Mouse (Mus musculus): ENCODE measurements around the gene Hnrnpm. TPM values are rescaled to one million over a fixed set of nuclear protein-coding genes. Genes with fewer than 3 reads are reported as not detected.
A peak's percentile ranks its signal among the peaks of the same experiment; 100 is the strongest.
"Not testable (repeated sequence)": the region's sequence is repeated elsewhere in the genome, so short reads cannot be mapped to it uniquely, and the experiment has no call there.

Gene Hnrnpm
- 10 to 100 TPM; 37.6 to 69.2 (median 57.2) TPM for total RNA-seq (2022)

DNA sequence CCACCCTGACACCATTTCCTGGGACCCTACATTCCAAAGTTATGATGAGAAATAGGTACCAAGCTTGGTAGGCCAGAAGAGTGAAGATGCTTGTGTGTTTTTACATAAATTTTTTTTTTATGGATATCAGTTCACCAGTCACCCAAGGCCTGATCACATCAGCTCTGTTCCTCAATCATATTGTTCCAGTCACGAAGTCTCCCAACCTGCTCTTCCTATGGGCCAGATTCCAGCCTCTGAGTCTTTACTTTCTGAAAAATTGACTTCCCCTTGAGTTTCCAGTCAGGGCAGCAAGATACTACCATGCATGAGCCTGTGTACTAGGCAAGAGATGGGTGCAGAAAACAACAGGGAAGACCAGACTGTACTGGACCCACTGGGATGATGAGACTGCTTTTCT lies at the start of gene Hnrnpm:
Gene Hnrnpm, minus strand, starts transcription at position 101 of the 400 bp plus-strand sequence.
- DNase-seq (ENCODE audit: low spot score in 2 of 2) = no peak

GRCm38 (mm10) chr17:33733526-33733925 lies 46.9 kb upstream of the Hnrnpm start:
- not testable (repeated sequence) for DNase-seq (ENCODE audit: low spot score in 2 of 2)

DNA sequence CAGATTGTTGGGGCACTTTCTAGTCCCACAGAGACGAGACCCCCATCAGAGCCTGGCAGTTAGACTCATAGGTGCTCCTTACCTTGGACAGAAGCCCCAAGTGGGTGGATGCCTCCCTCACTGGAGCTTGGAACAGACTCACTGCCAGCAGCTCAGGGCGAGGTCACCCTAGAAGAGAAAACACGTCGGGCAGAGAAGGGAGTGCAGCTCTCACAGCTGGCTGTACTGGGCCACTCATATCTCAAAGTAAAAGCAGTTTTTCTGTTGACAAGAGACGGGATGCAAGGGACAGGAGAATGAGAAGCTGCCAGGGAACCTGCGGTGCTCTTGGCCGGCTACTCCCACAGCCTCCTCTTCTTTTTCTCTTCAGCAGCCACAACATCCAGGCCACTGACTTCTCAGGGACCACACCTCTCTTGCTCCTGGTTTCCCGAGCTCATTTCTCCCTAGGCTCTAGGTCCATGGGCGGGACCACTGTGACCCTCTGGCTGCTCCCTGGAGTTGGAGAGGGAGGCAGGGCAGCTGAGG lies 46.0 kb upstream of the Hnrnpm start:
- not testable (repeated sequence) for DNase-seq (ENCODE audit: low spot score in 2 of 2)

GRCm38 (mm10) chr17:33729215-33729614 lies 42.6 kb upstream of the Hnrnpm start:
- no peak for DNase-seq (ENCODE audit: low spot score in 2 of 2)

DNA sequence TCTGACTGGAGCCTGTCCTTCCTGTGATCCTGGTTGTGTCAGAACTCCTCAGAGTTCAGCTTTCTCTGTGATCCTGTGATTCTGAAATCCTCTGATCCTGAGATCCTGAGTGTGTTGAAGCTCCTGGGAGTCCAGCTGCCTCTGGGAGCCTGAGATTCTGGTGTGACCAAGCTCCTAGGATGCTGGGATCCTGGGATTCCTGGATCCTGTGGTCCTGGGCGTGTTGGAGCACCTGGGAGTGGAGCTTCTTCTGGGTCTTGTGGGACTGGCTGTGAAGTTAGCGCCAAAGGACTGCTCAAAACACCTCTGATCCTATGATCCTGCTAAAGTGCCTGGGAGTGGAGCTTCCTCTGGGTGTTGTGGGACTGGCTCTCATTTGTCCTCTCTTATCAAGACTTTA lies 41.7 kb upstream of the Hnrnpm start:
- DNase-seq (ENCODE audit: low spot score in 2 of 2) = no peak

GRCm38 (mm10) chr17:33719736-33720378 lies 33.2 kb upstream of the Hnrnpm start:
- no peak for DNase-seq (ENCODE audit: low spot score in 2 of 2)

DNA sequence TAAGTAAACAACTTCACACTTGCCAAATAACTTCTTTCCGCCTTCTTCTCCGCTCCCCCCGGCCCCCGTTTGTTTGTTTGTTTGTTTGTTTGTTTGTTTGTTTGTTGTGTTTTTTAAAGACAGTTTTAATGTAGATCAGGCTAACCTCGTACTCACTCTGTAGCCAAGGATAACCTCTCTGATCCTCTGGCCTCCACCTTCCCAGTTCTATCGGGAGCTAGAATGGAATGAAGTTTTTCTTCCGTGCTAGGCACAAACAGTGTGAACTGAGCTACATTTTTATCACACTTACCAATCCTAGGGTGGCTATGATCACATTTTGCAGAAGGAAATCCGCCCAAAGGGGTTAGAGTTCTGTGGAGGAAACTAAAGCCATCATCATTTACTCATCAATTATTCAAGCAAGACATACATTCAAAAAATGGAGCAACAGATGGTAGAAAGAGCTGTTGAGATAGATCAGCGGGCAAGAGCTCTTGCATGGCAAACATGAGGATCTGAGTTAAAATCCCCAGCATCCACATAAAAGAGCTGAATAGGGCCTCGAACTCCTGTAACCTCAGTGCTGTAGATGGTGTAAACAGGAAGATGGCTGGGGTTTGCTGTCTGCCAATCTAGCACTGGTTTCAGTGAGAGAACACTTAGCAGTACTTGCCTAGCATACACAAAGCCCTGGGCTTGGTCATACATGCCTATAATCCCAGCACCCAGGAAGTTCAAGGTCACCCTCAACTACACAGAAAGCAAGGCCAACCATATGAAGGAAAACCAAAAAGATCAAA lies 32.5 kb upstream of the Hnrnpm start:
- no peak for DNase-seq (ENCODE audit: low spot score in 2 of 2)

DNA sequence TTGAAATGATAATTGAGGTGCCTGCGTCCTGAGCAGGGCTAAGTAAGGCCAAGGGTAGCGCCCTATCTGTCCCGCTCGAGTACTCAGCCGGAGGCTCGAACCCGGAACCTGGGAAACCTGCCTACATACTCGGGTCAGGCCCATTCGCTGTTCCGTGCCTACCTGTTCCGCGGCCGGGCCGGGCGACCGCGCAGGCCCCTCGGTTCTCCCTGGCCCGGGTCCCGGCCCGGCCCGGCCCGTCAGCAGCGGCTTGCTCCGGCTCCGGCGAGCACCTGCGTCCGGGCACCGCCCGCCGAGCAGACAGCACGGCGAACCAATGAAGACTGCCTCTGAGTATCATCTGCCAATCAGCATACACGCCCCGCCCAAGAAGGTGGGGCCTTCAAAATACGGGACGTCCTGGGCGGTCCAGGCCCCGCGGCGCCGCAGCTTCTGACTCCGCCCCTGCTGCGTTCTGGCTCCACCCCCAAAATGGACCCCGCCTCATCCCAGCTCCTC lies 31.8 kb upstream of the Hnrnpm start, which contains the start of gene March2:
Gene March2, minus strand, starts transcription at position 287 of the 498 bp plus-strand sequence.
- peak; percentile 97 to 98 for DNase-seq (ENCODE audit: low spot score in 2 of 2)

- DNase-seq (ENCODE audit: low spot score in 2 of 2) = no peak
Observed at GRCm38 (mm10) chr17:33717982-33718381, 31.3 kb upstream of the Hnrnpm start.

DNA sequence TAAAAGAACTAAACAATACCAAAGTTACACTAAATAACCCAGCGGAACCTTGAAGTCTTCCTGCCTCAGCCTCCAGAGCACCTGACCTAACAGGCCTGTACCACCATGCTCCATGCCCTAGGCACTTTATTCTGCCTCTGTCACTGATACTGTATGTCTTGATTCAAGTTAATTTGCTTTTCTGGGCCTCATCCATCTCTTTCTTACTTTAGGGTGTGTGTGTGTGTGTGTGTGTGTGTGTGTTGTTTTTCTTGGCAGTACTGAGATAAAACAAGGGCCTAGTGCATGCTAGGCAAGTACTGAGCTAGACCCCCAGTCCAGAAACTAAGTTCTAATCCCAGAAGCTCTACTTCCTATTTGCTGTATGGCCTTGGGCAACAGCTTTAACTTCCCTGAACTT lies 30.6 kb upstream of the Hnrnpm start:
- no peak for DNase-seq (ENCODE audit: low spot score in 2 of 2)

DNA sequence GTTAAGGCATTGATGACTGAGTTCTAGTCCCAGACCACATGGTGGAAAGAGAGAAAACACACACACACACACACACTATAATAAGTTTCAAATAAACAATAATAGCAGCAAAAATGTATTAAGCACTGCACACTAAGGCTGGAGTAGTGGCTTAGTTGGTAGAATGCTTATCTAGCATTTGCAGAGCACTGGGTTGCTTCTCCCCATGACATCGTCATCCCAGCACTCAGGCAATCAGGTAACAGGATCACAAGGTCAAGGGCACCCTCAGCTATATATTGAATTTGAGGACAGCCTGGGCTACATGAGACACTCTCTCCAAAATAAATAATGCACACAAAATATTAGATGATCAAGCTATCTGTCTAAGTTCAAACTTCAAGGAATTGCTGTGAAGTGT lies 28.1 kb upstream of the Hnrnpm start:
- no peak for DNase-seq (ENCODE audit: low spot score in 2 of 2)

- no peak for DNase-seq (ENCODE audit: low spot score in 2 of 2)
Observed at GRCm38 (mm10) chr17:33713271-33713670, 26.6 kb upstream of the Hnrnpm start.

DNA sequence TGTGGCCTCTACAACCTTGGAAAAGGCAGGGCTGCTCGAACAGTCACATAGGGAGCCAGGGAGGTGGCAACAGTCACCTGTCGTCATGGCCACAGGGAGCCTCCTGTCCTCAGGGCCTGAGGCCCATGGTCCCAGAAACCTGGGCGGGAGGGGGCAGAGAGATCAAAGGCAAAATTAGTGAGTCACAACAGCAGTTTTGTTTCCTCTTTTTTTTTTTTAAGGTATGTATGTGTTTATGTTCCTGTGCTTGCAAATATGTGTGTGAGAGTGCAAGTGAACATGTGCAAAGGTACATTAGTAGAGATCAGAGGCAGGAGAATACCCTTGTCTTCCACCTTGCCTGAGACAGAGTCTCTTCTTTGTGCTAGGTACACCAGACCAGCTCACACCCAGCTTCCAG lies 23.2 kb upstream of the Hnrnpm start:
- DNase-seq (ENCODE audit: low spot score in 2 of 2) = no peak

GRCm38 (mm10) chr17:33703091-33703490 lies 16.4 kb upstream of the Hnrnpm start:
- DNase-seq (ENCODE audit: low spot score in 2 of 2) = no peak

DNA sequence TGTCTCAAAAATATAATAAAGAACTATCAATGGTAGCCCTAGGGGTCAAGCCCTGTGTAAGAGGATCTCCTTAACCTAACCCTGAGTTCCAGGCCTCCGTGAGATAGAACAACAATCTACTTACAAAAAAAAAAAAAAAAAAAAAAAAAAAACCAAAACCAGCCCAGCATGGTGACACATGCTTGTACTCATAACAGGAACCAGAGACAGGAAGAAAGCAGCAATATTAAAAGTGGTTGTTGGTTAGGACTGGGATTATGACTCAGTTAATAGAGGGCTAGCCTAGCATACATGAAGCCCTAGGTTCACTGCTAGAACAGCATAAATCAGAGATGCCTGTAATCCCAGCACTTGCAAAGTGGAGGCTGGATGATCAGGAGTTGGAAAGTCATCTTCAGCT lies 15.5 kb upstream of the Hnrnpm start:
- no peak for DNase-seq (ENCODE audit: low spot score in 2 of 2)

GRCm38 (mm10) chr17:33695471-33695870 lies 8.8 kb upstream of the Hnrnpm start:
- no peak for DNase-seq (ENCODE audit: low spot score in 2 of 2)

GRCm38 (mm10) chr17:33685249-33685653 lies 1.4 kb downstream of the Hnrnpm start:
- DNase-seq (ENCODE audit: low spot score in 2 of 2) = peak; percentile 95 to 98

- peak; percentile 36 to 38 for DNase-seq (ENCODE audit: low spot score in 2 of 2)
Observed at GRCm38 (mm10) chr17:33684671-33685231, 1.9 kb downstream of the Hnrnpm start.

GRCm38 (mm10) chr17:33681767-33682166 lies 4.9 kb downstream of the Hnrnpm start:
- DNase-seq (ENCODE audit: low spot score in 2 of 2) = no peak

GRCm38 (mm10) chr17:33678771-33679170 lies 7.9 kb downstream of the Hnrnpm start:
- DNase-seq (ENCODE audit: low spot score in 2 of 2) = no peak

DNA sequence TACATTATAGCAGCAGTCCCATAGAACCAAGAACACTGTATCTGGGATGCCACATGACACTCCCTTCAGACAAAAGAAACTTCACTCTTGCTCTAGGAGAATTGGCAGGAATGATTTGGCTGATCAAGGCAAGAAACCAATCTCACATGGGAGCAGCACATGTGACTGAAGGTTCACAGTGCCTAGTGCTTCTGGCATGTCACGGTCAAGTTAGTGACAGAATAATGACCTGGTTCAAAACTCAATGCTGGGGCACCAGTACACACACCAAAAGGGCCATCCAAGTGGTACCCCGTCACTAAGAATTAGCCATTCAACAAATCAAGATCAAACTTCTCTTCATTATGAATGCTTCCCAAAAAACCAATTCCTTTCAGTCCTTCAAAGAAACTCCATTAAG lies 10.6 kb downstream of the Hnrnpm start:
- DNase-seq (ENCODE audit: low spot score in 2 of 2) = no peak

GRCm38 (mm10) chr17:33675452-33675851 lies 11.2 kb downstream of the Hnrnpm start:
- peak in 1 of 2 experiments; percentile 10 for DNase-seq (ENCODE audit: low spot score in 2 of 2)
